Mouse (Mus musculus): Measurements from ENCODE around the gene Slc5a10. TPM values are rescaled to one million over a fixed set of nuclear protein-coding genes. Genes with fewer than 3 reads are reported as not detected.

The Slc5a10 gene
- polyA plus RNA-seq (2016; fragmentation: Nextera tagmentation; extraction: Ambion mirVana), result not detected in 2 replicates

- Histone ChIP-seq H3K9me3 (no peaks in the 10 kb centered on the region), H3K4me2 (replicated peaks) (no peak within 1 kb of the TSS), H3K4me1 (no peaks in the 10 kb centered on the region; the same call in 1 of the 2 replicates), H3K27ac (replicated peaks) (no peak within 1 kb of the TSS), H3K36me3 (no peaks in the 10 kb centered on the region), H3K4me3 (no peak within 1 kb of the TSS), H3K9ac (replicated peaks) (no peak within 1 kb of the TSS), H3K27me3 (no peaks in the 10 kb centered on the region)
- ATAC-seq (ENCODE audit: low FRiP score, low read depth), result no peak
- WGBS, result 91% methylated on average over 3 of the region's 3 CpGs
These were observed at the start of gene Slc5a10 for GRCm38 (mm10) chr11:61720636-61721035. TSS of gene Slc5a10 (minus strand) at chr11:61720826.

- H3K27me3 ChIP-seq, result no peaks in the 10 kb centered on the region
- peak within 1 kb of the TSS; percentile 72 for H3K9ac ChIP-seq (replicated peaks)
- peak within 1 kb of the TSS; percentile 57 for H3K4me2 ChIP-seq (replicated peaks)
- H3K4me3 ChIP-seq, result peak within 1 kb of the TSS; percentile 62
- WGBS, result under 1% methylated on average over 51 of the region's 51 CpGs
- H3K4me1 ChIP-seq, result peaks cover 6% of the 10 kb centered on the region
- ATAC-seq (ENCODE audit: low FRiP score, low read depth), result peak; percentile 92
- no peaks in the 10 kb centered on the region for H3K9me3 ChIP-seq
- H3K36me3 ChIP-seq, result peaks cover 7% of the 10 kb centered on the region
- H3K27ac ChIP-seq (replicated peaks), result peak within 1 kb of the TSS; percentile 90
These were observed 41.2 kb upstream of the Slc5a10 start, which contains the start of gene Prpsap2 for GRCm38 (mm10) chr11:61761584-61762407. TSS of gene Prpsap2 (minus strand) at chr11:61762088.

DNA sequence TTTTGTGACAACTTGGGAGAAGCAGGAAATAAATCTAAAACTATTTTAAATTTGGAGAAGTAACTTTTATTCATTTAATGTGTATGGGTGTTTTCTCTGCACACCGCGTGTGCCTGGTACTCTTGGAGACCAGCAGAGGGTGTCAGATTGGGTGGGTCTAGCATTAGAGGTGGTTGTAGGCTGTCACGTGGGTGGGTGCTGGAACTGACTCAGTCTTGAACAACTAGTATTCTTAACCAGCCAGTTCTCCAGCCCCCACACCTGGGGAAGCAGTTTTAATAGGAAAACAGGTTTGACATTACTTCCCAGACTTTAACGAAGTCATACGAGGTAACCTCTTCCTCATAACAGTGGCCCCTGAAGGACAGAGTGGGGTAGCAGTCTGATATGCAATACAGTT is 39.9 kb upstream of the Slc5a10 start:
- Histone ChIP-seq H3K4me2 (replicated peaks) (peak overlapping the region; percentile 57), H3K9ac (replicated peaks) (no peak overlapping the region), H3K4me1 (peaks cover 6% of the 10 kb centered on the region), H3K27me3 (no peaks in the 10 kb centered on the region), H3K9me3 (no peaks in the 10 kb centered on the region), H3K4me3 (peak overlapping the region; percentile 62), H3K27ac (replicated peaks) (no peak overlapping the region), H3K36me3 (peaks cover 17% of the 10 kb centered on the region)
- WGBS, result 73% methylated on average over 5 of the region's 5 CpGs
- ATAC-seq (ENCODE audit: low FRiP score, low read depth), result no peak

DNA sequence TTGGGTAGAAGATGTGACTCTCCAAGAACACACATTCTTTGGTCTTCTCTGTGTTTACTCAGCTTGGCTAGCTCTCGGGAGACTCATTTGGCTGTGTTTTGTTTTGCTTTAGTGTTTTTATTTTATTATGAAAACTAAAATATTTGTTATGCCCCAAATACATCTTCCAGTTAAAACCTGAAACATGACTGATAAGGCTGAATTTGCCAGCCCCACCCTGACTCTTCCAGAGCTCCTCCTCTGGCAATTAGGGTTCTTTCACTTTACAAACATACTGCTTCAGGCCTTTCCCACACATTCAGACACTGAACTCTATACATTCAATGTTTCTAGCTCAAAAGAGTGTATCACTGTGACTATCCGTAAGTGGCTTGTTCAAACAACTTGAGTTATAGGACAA is 36.5 kb upstream of the Slc5a10 start:
- Histone ChIP-seq H3K36me3 (peaks cover 47% of the 10 kb centered on the region), H3K9me3 (no peaks in the 10 kb centered on the region), H3K4me3 (no peak overlapping the region), H3K27me3 (no peaks in the 10 kb centered on the region), H3K9ac (replicated peaks) (no peak overlapping the region), H3K4me2 (replicated peaks) (no peak overlapping the region), H3K4me1 (peaks cover 6% of the 10 kb centered on the region), H3K27ac (replicated peaks) (no peak overlapping the region)
- WGBS, result 85% methylated on average over 2 of the region's 2 CpGs
- no peak for ATAC-seq (ENCODE audit: low FRiP score, low read depth)

DNA sequence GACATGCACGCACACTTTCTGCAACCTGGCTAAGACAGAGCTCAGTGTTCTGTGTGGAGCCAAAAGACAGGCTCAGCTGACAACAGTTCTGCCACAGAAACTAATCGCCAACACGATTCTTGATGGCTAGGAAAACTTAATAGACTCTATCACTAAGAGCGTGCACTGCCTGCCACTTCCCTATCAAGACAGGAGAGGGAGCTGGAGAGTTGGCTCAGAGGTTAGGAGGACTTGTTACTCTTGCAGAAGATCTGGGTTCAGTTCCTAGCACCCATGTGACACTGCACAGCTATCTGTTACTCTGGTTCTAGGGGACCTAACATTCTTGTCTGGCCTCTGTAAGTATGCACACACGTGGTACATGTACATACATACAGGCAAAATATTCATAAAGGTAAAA is 31.0 kb upstream of the Slc5a10 start:
- no peak overlapping the region for H3K27ac ChIP-seq (replicated peaks)
- H3K36me3 ChIP-seq, result peaks cover 86% of the 10 kb centered on the region
- H3K4me1 ChIP-seq, result no peaks in the 10 kb centered on the region
- no peak overlapping the region for H3K9ac ChIP-seq (replicated peaks)
- WGBS, result 76% methylated on average over 5 of the region's 5 CpGs
- H3K27me3 ChIP-seq, result no peaks in the 10 kb centered on the region
- no peaks in the 10 kb centered on the region for H3K9me3 ChIP-seq
- no peak overlapping the region for H3K4me3 ChIP-seq
- ATAC-seq (ENCODE audit: low FRiP score, low read depth), result no peak
- no peak overlapping the region for H3K4me2 ChIP-seq (replicated peaks)

DNA sequence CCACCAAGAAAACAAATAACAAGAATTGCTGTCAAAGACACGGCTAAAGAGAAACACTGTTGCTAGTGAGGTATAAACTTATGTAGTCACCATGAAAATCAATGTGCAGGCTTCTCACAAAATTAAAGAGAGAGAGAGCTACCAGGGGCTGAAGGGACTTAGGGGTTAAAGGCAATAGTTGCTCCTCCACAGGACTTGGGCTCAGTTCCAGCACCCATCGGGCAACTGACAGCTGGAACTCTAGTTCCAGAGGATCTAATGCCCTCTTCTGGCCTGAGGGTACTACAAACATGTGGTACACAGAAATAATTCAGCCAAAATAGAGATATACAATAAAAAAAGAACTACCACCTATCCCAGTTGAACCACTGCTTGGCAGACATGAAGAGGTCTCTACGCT is 26.5 kb upstream of the Slc5a10 start:
- no peak for ATAC-seq (ENCODE audit: low FRiP score, low read depth)
- no peak overlapping the region for H3K4me3 ChIP-seq
- H3K4me2 ChIP-seq (replicated peaks), result no peak overlapping the region
- no peaks in the 10 kb centered on the region for H3K27me3 ChIP-seq
- H3K27ac ChIP-seq (replicated peaks), result no peak overlapping the region
- peaks cover 85% of the 10 kb centered on the region for H3K36me3 ChIP-seq
- no peaks in the 10 kb centered on the region for H3K4me1 ChIP-seq
- 88% methylated on average over 3 of the region's 3 CpGs for WGBS
- no peak overlapping the region for H3K9ac ChIP-seq (replicated peaks)
- no peaks in the 10 kb centered on the region for H3K9me3 ChIP-seq

GRCm38 (mm10) chr11:61745781-61746180 is 25.2 kb upstream of the Slc5a10 start:
- Histone ChIP-seq H3K27me3 (no peaks in the 10 kb centered on the region), H3K9me3 (no peaks in the 10 kb centered on the region), H3K4me2 (replicated peaks) (no peak overlapping the region), H3K4me1 (no peaks in the 10 kb centered on the region), H3K9ac (replicated peaks) (no peak overlapping the region), H3K36me3 (peaks cover 85% of the 10 kb centered on the region), H3K4me3 (no peak overlapping the region), H3K27ac (replicated peaks) (no peak overlapping the region)
- 92% methylated on average over 9 of the region's 9 CpGs for WGBS
- no peak for ATAC-seq (ENCODE audit: low FRiP score, low read depth)

DNA sequence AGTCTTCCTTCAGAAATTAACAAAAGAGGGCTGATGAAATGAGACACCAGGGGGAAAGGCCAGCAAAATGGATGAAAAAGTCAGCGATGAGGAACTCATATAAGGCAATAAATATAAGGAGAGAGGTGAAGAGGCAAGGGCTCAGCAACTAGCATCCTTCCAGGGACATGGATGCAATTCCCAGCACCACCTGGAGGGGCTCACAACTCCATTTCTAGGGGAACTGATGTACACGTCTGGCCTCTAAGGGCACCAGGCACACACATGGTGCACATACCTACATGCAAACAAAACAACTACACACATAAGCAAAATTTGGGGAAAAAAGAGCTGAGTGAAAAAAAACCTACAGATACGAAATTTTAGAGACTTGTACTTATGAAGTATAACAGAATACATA is 23.8 kb upstream of the Slc5a10 start:
- Histone ChIP-seq H3K4me3 (no peak overlapping the region), H3K9me3 (no peaks in the 10 kb centered on the region), H3K4me2 (replicated peaks) (no peak overlapping the region), H3K27ac (replicated peaks) (no peak overlapping the region), H3K4me1 (no peaks in the 10 kb centered on the region), H3K36me3 (peaks cover 88% of the 10 kb centered on the region), H3K9ac (replicated peaks) (no peak overlapping the region), H3K27me3 (no peaks in the 10 kb centered on the region)
- WGBS, result 68% methylated on average over 3 of the region's 3 CpGs
- no peak for ATAC-seq (ENCODE audit: low FRiP score, low read depth)

GRCm38 (mm10) chr11:61743768-61744167 is 23.1 kb upstream of the Slc5a10 start:
- Histone ChIP-seq H3K36me3 (peaks cover 89% of the 10 kb centered on the region), H3K4me2 (replicated peaks) (no peak overlapping the region), H3K27ac (replicated peaks) (no peak overlapping the region), H3K9me3 (no peaks in the 10 kb centered on the region), H3K4me1 (no peaks in the 10 kb centered on the region), H3K27me3 (no peaks in the 10 kb centered on the region), H3K4me3 (no peak overlapping the region), H3K9ac (replicated peaks) (0 out of 2 replicates have a peak overlapping the region, but pooled peaks have one; percentile 6)
- 63% methylated on average over 3 of the region's 3 CpGs for WGBS
- no peak for ATAC-seq (ENCODE audit: low FRiP score, low read depth)

- WGBS, result 96% methylated on average over 1 of the region's 1 CpGs
- Histone ChIP-seq H3K4me1 (no peaks in the 10 kb centered on the region), H3K27ac (replicated peaks) (no peak overlapping the region), H3K9ac (replicated peaks) (no peak overlapping the region), H3K4me2 (replicated peaks) (no peak overlapping the region), H3K4me3 (no peak overlapping the region), H3K36me3 (peaks cover 88% of the 10 kb centered on the region), H3K9me3 (no peaks in the 10 kb centered on the region), H3K27me3 (no peaks in the 10 kb centered on the region)
- no peak for ATAC-seq (ENCODE audit: low FRiP score, low read depth)
These were observed 19.9 kb upstream of the Slc5a10 start for GRCm38 (mm10) chr11:61740500-61740899.

DNA sequence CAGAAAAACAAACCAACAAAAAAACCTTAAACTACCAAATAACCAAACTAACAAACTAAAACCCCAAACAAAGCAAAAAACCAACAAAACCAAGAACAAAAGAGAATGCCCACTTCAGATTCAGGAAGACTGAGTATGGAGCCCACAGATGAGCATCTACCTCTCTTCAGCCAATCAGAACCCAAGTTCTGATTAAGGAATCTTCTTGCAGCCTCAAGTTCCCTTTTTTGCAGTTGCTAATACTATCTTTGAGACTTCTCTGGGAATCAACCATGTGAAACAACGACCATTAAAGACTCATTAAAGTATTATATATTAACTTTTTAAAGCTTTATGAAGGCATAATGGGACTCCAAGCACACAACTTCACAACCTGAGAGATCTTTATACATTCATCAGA is 16.7 kb upstream of the Slc5a10 start:
- Histone ChIP-seq H3K4me2 (replicated peaks) (no peak overlapping the region), H3K4me3 (no peak overlapping the region), H3K9me3 (no peaks in the 10 kb centered on the region), H3K4me1 (no peaks in the 10 kb centered on the region), H3K36me3 (peaks cover 85% of the 10 kb centered on the region), H3K9ac (replicated peaks) (no peak overlapping the region), H3K27me3 (no peaks in the 10 kb centered on the region), H3K27ac (replicated peaks) (no peak overlapping the region)
- ATAC-seq (ENCODE audit: low FRiP score, low read depth), result no peak
- 97% methylated on average over 1 of the region's 1 CpGs for WGBS

GRCm38 (mm10) chr11:61732672-61733071 is 12.0 kb upstream of the Slc5a10 start:
- peaks cover 79% of the 10 kb centered on the region for H3K36me3 ChIP-seq
- WGBS, result 94% methylated on average over 7 of the region's 7 CpGs
- H3K9ac ChIP-seq (replicated peaks), result no peak overlapping the region

More at GRCm38 (mm10) chr11:61732672-61733071, 12.0 kb upstream of the Slc5a10 start:
- no peak overlapping the region for H3K4me2 ChIP-seq (replicated peaks)
- H3K27ac ChIP-seq (replicated peaks), result no peak overlapping the region
- H3K27me3 ChIP-seq, result no peaks in the 10 kb centered on the region
- no peaks in the 10 kb centered on the region for H3K9me3 ChIP-seq
- no peak for ATAC-seq (ENCODE audit: low FRiP score, low read depth)
- H3K4me1 ChIP-seq, result no peaks in the 10 kb centered on the region
- no peak overlapping the region for H3K4me3 ChIP-seq

Measured in midbrain, embryonic 12.5 days (tissue).